Mouse (Mus musculus): ENCODE data around the gene 2310009B15Rik. TPM values are rescaled to one million over a fixed set of nuclear protein-coding genes. Genes with fewer than 3 reads are reported as not detected.

2310009B15Rik gene
- total RNA-seq, 2 experiments from 2014 or later, result 17.1 to 18.2 TPM

DNA sequence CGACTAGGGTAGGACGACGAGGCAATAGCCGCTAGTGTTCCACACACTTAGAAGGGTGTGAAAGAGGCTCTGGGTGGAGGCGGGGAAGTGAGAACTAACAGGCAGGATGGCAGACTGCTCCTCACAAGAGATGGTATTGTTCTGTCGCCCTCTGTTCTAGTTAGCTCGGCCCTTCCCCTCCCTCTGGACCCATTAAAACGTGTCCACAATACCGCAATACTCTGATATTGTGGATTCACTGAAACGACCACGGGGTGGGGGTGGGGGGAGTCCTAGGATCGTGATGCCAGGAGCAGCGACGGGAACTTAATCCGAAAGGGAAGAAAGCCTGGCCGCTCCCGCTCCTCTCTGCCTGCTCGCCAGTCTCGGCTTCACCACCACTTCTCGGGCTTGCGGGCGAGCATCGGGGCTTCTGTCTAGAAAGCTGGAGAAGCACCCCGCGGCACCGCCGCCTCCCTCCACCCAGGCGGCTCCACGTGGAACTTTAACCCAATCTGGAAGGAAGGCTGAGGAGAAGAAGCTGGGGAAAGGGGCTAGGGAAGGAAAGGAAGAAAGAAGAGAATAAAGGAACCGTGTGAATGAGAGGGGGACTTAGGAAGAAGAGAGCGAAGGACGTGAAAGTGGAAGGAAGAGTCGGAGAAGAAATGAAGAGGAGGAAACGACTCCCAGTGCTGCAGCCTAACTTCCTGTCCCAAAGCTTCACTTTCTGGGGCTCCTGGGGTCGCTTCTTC, 13.1 kb downstream of the 2310009B15Rik start:
- DNase-seq, result peak; percentile 37 to 41
- intact Hi-C loops (cut with DNase I), result loop anchor here (5.0 to 10.0 kb wide), 2 partner anchors 119 to 581 kb away; partner anchors contain the start of genes Dennd1b and Zbtb41

DNA sequence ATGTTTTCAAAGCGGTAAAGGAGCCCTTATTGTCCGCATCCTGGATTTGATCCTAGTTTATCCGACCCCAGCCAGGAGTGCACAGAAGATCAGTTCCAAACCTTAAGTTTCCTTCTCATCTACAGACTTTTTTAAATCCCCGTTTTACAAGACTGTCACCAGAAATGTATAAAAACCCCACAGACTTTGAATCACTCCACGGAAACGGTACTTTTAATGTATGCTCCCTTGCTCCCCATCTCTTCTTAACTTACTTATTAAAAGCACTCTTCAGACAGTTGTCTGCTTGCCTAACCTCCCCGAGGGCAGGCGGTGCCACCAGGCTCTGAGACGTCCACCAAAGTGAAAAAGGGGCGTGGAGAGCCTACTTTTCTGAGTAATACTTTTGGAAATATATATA, 13.9 kb downstream of the 2310009B15Rik start:
- peak in 1 of 2 experiments; percentile 15 for DNase-seq
- intact Hi-C loops (cut with DNase I), result loop anchor here (5.0 to 10.0 kb wide), 2 partner anchors 120 to 582 kb away; partner anchors contain the start of genes Dennd1b and Zbtb41

DNA sequence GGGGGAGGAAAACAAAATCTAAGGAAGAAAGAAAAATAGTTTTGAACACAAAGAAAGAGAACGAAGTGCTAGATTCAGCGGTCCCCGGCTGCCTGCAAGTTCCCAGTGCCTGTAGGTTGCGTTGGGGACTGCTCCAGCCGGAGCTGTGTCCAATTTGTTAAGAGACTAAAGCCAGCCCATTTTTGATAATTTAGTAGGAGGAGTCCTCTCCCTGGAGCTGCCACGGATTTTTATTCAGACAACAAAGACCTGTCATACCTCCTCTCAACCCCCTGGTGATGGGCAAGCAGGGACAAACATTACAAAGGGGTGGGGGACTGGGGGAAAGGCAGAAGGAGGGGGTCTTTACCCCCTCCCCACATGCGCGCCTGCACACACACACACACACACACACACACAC, 14.3 kb downstream of the 2310009B15Rik start:
- DNase-seq, result peak; percentile 44 to 48

DNA sequence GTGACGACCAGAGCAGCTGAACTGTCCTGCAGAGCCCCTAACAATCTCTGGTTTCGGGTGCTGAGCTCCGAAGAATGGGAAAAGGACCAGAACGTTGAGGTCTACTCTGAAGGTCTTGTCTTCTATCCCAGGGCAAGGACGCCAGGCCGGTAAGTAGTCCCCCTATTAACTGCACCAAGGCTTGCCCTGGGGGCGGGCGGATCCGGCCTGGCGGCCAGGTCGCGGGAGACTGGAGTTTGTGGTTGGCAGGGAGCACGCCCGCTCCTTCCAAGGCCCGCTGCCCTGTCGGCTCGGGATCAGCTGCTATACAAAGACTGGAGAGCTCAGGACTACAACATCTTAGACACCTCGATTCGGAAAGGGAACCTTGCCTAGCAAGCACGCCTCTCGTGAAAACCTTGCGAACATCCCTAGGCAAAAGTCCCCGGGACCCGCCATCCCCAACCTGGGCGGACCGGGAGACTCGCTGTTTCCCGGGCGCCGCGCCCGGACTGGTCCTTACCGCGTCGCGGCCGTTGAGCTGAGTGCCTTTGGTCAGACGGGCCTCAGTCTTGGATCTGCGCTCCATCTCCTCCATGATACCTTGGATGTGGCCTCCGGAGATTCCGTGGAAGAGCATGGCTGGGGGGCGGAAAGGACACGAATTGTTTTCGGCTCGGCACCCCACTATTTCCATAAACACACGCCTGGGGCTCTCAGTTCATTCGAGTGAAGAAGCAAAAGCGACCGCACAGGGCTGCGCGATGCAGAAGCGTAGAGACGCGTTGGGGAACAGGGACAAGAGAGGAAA, 15.2 kb downstream of the 2310009B15Rik start:
- DNase-seq, result peak; percentile 59 to 62
- intact Hi-C loops (cut with DNase I), result loop anchor here (5.0 to 10.0 kb wide), 2 partner anchors 121 to 583 kb away; partner anchors contain the start of genes Dennd1b and Zbtb41

More for the DNA sequence above, 14.3 kb downstream of the 2310009B15Rik start:
- intact Hi-C loops (cut with DNase I), result loop anchor here (5.0 to 10.0 kb wide), 2 partner anchors 120 to 582 kb away; partner anchors contain the start of genes Dennd1b and Zbtb41

DNA sequence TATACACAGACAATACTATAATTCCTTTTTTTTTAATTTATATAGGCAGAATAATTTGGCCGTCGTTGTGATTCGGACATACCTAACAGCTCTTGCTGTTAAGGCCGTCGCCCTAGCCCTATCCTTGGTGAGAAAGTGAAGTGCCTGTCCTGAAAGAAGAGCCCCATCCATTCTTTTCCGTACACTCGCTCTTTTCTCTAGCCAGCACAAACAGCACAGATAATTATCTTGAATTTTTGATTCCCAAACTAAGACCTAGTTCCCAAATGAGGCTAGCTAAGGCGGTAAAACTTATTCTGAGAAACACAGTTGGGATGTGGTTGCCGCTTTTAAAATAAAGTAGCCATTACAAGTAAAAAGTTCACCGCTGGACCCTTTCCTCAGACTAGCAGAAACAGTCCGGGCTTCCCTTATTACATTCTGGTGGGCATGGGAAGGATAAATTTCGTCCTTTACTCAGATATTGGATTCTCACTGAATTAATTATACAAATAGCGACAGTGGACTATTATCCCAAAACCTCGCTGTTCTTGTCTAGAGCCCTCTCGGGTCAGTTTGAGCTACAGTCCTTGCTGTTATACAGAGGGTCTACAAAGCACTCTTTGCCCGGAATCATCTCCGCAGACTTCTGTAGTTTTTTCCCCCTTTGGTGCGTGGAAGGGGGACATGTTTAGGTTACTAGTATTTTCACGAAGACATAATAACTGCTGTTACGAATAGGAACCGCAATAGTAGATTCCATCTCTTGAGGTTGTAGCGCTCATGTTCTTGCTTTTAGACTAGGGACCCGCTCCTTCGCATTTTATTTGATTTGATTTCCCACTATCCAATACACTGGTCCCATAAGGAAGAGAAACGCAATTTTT, 16.0 kb downstream of the 2310009B15Rik start:
- intact Hi-C loops (cut with DNase I), result loop anchor here (5.0 to 10.0 kb wide), 2 partner anchors 122 to 584 kb away; partner anchors contain the start of genes Dennd1b and Zbtb41
- DNase-seq, result peak; percentile 33 to 39

DNA sequence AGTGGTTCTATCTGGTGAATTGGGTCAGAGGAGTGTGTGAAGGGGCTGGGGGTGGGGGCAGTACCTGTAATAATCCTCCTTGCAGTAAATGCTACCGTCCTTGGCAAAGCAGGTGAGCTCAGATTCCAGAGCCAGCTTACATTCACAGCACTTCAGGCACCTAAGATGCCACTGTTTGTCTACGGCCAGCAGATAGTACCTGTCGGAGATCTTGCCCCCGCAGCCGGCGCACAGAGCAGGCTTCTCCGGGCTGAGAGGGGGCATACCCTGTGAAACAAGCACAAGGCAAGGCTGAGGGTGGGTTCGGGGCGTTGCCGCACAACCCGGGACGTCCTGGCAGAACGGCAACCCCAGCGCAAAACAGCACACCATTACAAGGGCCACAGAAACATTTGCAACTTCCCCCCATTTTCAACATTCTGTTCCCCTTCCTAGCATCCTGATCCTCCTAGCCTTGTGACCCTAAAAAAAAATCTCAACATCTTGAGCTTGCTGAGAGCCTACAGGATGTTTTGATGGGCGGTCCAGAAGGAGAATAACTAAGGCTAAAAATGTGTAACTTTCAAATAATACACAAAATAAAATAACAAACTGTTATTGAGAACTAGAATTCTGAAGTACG, 16.7 kb downstream of the 2310009B15Rik start:
- intact Hi-C loops (cut with DNase I), result loop anchor here (5.0 to 10.0 kb wide), 3 partner anchors 122 to 585 kb away; partner anchors contain the start of genes Dennd1b and Zbtb41
- peak in 1 of 2 experiments; percentile 24 for DNase-seq

DNA sequence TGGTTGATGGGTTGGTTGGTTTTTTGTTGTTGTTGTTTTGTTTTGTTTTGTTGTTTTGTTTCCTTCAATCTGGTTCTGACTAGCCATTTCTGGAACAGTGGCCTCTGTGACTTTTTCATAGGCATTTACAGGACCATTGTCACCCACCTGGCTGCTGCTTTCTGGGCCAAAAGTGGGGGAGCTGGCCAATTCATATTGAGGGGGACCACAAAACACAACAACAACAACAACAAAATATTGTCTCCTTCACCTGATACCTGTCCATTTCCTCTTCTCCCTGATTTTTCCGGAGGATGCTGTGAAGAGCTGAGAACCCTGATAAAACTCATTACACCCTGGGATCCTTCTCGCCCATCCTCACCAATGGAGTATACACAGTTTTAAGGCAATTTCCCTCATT, 17.4 kb downstream of the 2310009B15Rik start:
- no peak for DNase-seq
- intact Hi-C loops (cut with DNase I), result loop anchor here (5.0 kb wide), 1 partner anchor 512 kb away; no protein-coding TSS in a partner anchor

DNA sequence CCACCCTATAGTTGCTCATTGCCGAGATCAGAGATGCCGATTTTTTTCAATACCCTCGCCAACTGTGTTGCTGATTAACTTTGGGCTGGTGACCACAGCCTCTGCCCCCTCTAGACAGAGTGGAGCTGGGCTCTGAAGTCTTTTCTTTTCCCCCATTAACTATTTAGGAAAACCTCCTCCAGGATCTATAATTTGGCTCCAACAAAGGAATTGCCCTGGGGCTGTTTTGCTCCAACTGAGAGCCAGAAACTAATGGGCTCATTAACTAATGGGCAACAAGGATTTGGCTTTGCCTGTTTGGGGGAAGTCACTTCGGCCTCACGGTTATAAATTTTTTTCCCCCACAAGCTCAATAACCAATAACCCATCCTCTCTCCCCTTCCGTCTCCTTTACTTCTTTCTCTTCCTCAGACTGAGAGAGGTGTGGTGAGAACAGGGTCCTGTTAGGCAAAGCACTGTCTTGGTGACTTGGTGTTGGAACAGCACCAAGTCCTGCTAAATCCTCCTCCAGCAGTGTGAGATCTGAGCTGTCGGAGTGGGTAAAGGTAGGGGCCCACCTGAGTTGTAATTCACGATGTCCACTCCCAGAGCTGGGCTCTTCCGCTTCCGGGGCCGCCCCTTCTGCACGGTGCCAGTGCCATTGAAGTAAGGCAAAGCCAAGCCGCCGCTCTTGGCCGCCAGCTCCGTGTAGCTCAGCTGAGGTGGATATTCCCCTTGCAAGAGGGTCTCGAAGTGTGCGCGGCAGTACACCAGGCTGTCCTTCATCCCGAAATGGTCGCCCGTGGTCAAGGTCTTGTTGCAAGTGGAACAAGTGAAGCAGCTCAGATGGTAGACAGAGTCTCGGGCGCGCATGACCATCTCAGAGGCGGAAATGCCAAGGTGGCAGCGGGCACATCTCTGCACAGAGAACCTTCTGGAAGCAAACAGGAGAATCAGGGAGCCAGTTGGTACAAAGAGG, 18.6 kb downstream of the 2310009B15Rik start:
- intact Hi-C loops (cut with DNase I), result loop anchor here (5.0 kb wide), 1 partner anchor 511 kb away; no protein-coding TSS in a partner anchor

DNA sequence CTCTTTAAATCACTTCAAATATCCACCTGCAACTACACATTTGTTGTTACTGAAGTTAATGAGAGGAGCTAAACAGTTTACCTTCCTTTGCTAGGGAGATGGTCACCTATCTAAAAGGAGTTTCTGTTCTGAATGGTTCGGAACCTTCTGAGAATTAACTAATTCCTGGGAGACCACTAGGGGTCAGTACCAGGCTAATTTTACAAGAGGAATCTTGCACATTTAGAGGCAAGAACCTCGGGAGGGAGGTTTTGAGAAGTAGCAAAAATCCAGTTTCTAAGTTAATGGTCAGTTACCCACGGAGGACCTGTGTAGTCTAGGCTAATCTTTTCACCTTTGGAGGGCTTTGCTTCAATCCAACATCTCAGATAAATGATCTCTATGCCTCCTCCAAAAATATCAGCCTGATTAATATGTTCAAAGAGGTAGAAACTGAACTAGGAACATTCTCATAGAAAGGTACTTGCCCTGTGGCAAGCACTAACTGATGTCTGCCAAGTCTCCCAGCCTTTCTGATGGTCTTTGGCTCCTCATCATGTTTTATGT, 21.2 kb downstream of the 2310009B15Rik start:
- peak; percentile 37 to 69 for DNase-seq
- intact Hi-C loops (cut with DNase I), result loop anchor here (1.0 to 5.0 kb wide), 4 partner anchors 247 to 508 kb away; no protein-coding TSS in a partner anchor

More for the DNA sequence above, 18.6 kb downstream of the 2310009B15Rik start:
- peak in 1 of 2 experiments; percentile 12 for DNase-seq

DNA sequence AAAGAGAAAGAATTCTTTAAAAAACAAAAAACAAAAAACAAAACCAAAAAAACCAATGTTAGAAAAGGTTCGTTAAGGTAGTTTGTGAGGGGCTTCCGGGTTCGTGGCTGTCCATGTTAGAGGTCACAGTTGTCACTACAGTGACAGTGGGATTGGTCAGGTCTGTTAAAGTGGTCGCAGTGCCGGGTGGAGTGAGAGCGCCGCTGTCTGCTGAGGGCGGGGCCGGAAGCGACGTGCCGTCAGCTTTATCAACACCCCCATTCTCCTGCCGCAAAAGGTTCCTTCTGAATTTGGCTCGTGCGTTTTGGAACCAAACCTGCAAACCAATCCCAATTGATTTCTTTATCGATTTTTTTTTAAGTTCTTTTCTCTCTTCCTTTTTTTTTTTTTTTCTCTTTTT, 25.3 kb downstream of the 2310009B15Rik start:
- DNase-seq, result peak; percentile 14 to 32
- intact Hi-C loops (cut with DNase I), result no loop called here

DNA sequence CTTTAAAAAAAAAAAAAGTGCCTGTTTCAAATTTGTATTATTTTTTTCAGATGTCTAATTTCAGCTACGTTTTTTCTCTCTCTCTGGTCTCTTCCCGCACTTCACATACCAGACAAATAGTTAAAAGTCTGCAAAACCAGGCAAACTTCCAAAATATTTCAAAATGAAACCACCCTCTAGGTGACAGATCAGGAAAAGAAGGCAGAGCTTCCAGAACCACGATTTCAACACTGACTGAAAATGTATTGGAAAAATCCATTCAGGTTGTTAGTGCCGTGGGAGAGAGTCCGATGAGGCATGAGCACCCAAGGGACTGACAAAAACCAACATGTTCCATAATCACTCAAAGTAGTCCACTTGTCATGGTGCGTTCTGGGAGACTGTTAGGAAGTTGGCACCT, 29.8 kb downstream of the 2310009B15Rik start:
- DNase-seq, result no peak
- intact Hi-C loops (cut with DNase I), result no loop called here

DNA sequence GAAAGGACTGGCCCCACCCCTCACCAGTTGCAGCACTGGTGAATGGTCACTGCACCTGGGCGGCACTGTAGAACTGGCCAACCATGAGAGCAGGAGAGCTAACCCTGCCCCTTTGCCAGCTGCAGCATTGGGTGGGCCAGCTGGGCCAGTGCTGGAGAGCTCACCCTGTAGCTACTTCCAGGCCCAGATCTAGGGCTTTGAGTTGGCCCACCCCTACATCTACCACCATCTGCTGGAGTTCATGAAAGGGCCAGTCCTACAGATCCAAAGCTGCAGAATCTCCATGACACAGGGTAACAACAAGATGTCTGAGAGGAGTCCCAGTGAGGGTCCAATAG, 33.7 kb downstream of the 2310009B15Rik start:
- DNase-seq, result no peak
- intact Hi-C loops (cut with DNase I), result no loop called here

DNA sequence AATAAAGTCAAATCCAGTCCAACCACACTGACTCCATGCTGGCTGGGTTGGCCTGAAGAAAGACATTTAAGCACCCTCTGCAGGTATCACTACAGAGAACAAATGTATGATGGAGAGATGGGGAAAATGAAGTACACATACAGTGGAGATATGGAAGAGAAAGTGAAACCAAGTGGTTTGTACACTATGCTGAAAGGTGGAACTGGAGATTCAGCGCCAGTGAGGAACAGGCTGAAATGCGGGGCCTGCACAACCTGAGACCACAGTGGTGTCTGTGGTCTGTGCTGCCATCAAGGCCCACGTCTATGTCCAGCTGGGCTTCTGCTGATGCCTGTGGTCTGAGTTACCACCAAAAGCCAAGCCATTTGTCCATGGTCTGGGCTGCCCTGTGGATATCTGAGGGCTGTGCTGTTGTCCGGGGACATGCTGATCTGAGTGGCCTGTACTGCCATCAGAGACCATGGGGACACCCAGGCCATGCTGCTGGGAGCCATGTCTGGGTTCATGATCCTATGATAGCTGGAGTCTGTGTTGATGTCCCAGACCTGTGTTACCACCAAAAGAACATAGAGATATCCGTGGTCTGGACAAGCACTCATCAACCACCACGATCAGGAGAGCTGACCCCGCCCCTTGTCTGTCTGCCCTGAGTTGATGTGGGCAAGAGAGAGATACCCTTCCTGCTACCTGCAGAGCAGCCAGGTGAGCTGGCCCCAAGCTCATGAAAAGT, 34.2 kb downstream of the 2310009B15Rik start:
- intact Hi-C loops (cut with DNase I), result no loop called here
- DNase-seq, result no peak

Data from heart, postnatal 10 days (tissue).